16 mouse cellular contexts compared by ENCODE assay signal in genomic region chr2:146975024-146975423, GRCm38 (mm10).
"Had no signal": no experiment of that assay in that cellular context is flagged by ENCODE, and none has a peak within 500 bp of the region (broad histone marks: within the 10 kb centered on the region; RNA-seq: fewer than 3 reads in every experiment).

No protein-coding gene starts in this region.

- DNase-seq: retina, postnatal 1 day; right cerebral cortex, adult 18-20 months; right cerebral cortex, postnatal 14 days; right cerebral cortex, postnatal 25 days; right cerebral cortex, postnatal 4 days; spleen, adult 18-20 months; thymus, adult 18-20 months; thymus, adult 2 months; thymus, postnatal 14 days; thymus, postnatal 25 days; thymus, postnatal 36 days; thymus, postnatal 4 days had no signal

- H3K4me3 ChIP-seq: neural tube, embryonic 13.5 days; neural tube, embryonic 15.5 days; stomach, embryonic 15.5 days had no signal

- H3K27me3 ChIP-seq: neural tube, embryonic 13.5 days; neural tube, embryonic 15.5 days; stomach, embryonic 15.5 days had no signal

- H3K4me1 ChIP-seq: neural tube, embryonic 13.5 days; neural tube, embryonic 15.5 days; stomach, embryonic 15.5 days had no signal

- H3K9me3 ChIP-seq: neural tube, embryonic 13.5 days; neural tube, embryonic 15.5 days; stomach, embryonic 15.5 days had no signal

- H3K36me3 ChIP-seq: neural tube, embryonic 15.5 days; stomach, embryonic 15.5 days had no signal

- H3K4me2 ChIP-seq: neural tube, embryonic 13.5 days; neural tube, embryonic 15.5 days; stomach, embryonic 15.5 days had no signal

- H3K27ac ChIP-seq: neural tube, embryonic 13.5 days; neural tube, embryonic 15.5 days; stomach, embryonic 15.5 days; stomach, postnatal 0 days had no signal

- H3K9ac ChIP-seq: neural tube, embryonic 13.5 days; neural tube, embryonic 15.5 days; stomach, embryonic 15.5 days had no signal
